10 mouse cellular contexts compared by ENCODE assay signal in genomic region chr7:132724501-132725062, GRCm38 (mm10).
DNase-seq lines count a peak whose midpoint lies in the region; ATAC-seq and TF ChIP-seq lines count a peak whose summit lies in the region.
"Had no signal": no experiment of that assay in that cellular context is flagged by ENCODE, and none has a peak within 500 bp of the region (broad histone marks: within the 10 kb centered on the region; RNA-seq: fewer than 3 reads in every experiment).

No protein-coding gene starts in this region.

- H3K9me3 ChIP-seq in forebrain, postnatal 0 days (ENCODE audit: low read length): no peaks in the 10 kb centered on the region
- no peaks in the 10 kb centered on the region for H3K9me3 ChIP-seq in forebrain, embryonic 15.5 days
- H3K9me3 ChIP-seq in limb, embryonic 15.5 days: no peaks in the 10 kb centered on the region
- no peaks in the 10 kb centered on the region for H3K9me3 ChIP-seq in limb, embryonic 10.5 days (replicated peaks)
- no peaks in the 10 kb centered on the region for H3K9me3 ChIP-seq in liver, embryonic 13.5 days (replicated peaks)
- H3K9me3 ChIP-seq: limb, embryonic 12.5 days; neural tube, embryonic 13.5 days had no signal

- no peaks in the 10 kb centered on the region for H3K36me3 ChIP-seq in forebrain, postnatal 0 days (ENCODE audit: insufficient read depth)
- no peaks in the 10 kb centered on the region for H3K36me3 ChIP-seq in forebrain, embryonic 15.5 days
- H3K36me3 ChIP-seq in limb, embryonic 15.5 days: 0 out of 2 replicates have a peak, but pooled peaks cover 3% of the 10 kb centered on the region
- H3K36me3 ChIP-seq in limb, embryonic 10.5 days: peaks cover 31% of the 10 kb centered on the region
- H3K36me3 ChIP-seq in liver, embryonic 13.5 days: peaks cover 67% of the 10 kb centered on the region
- H3K36me3 ChIP-seq in splenic B cell, adult 2 months (ENCODE audit: control insufficient read depth, insufficient read depth, low read length, poor library complexity, severe bottlenecking): no peaks in the 10 kb centered on the region
- H3K36me3 ChIP-seq: neural tube, embryonic 13.5 days had no signal

- H3K4me1 ChIP-seq in forebrain, postnatal 0 days (ENCODE audit: insufficient read depth): no peaks in the 10 kb centered on the region
- peaks cover 78% of the 10 kb centered on the region for H3K4me1 ChIP-seq in forebrain, embryonic 15.5 days
- H3K4me1 ChIP-seq in limb, embryonic 15.5 days: peaks cover 36% of the 10 kb centered on the region
- 0 out of 2 replicates have a peak, but pooled peaks cover 5% of the 10 kb centered on the region for H3K4me1 ChIP-seq in limb, embryonic 10.5 days
- peaks cover 74% of the 10 kb centered on the region for H3K4me1 ChIP-seq in liver, embryonic 13.5 days (replicated peaks)

- no peak for TF ChIP-seq CTCF in forebrain, postnatal 0 days (IDR thresholded peaks at IDR 0.05; ENCODE audit: low read depth)

- H3K9ac ChIP-seq in forebrain, postnatal 0 days: no peak overlapping the region
- H3K9ac ChIP-seq in forebrain, embryonic 15.5 days (replicated peaks): no peak overlapping the region
- H3K9ac ChIP-seq in limb, embryonic 15.5 days: no peak overlapping the region
- peak overlapping the region; percentile 52 for H3K9ac ChIP-seq in liver, embryonic 13.5 days
- H3K9ac ChIP-seq: limb, embryonic 12.5 days; neural tube, embryonic 13.5 days had no signal

- no peak overlapping the region for H3K4me2 ChIP-seq in forebrain, postnatal 0 days (ENCODE audit: low read depth)
- no peak overlapping the region for H3K4me2 ChIP-seq in forebrain, embryonic 15.5 days (replicated peaks)
- H3K4me2 ChIP-seq in limb, embryonic 15.5 days: no peak overlapping the region
- peak overlapping the region; percentile 55 for H3K4me2 ChIP-seq in liver, embryonic 13.5 days
- H3K4me2 ChIP-seq: limb, embryonic 12.5 days; neural tube, embryonic 13.5 days had no signal

- no peak overlapping the region for H3K4me3 ChIP-seq in forebrain, postnatal 0 days (ENCODE audit: low read depth, low read length)
- H3K4me3 ChIP-seq in forebrain, embryonic 15.5 days: no peak overlapping the region
- no peak overlapping the region for H3K4me3 ChIP-seq in limb, embryonic 15.5 days
- H3K4me3 ChIP-seq in limb, embryonic 10.5 days: no peak overlapping the region
- no peak overlapping the region for H3K4me3 ChIP-seq in liver, embryonic 13.5 days (replicated peaks)
- H3K4me3 ChIP-seq: limb, embryonic 12.5 days; neural tube, embryonic 13.5 days had no signal

- no peak for DNase-seq in forebrain, postnatal 0 days
- DNase-seq in limb, embryonic 10.5 days (ENCODE audit: low spot score): no peak
- DNase-seq in liver, embryonic 13.5 days: no peak
- DNase-seq in splenic B cell, adult 2 months (ENCODE audit: low read depth, low spot score): peak; percentile 35
- no peak for DNase-seq in adrenal gland, postnatal 4 days (ENCODE audit: low spot score in 2 of 2)
- DNase-seq in right cerebral cortex, postnatal 4 days: no peak

- no peak for ATAC-seq in forebrain, postnatal 0 days
- ATAC-seq in forebrain, embryonic 15.5 days (replicated peaks): no peak
- ATAC-seq in limb, embryonic 15.5 days (ENCODE audit: insufficient number of reproducible peaks, low FRiP score, low TSS enrichment, low read depth): no peak
- ATAC-seq in liver, embryonic 13.5 days (ENCODE audit: low read depth): no peak

- H3K27me3 ChIP-seq in forebrain, postnatal 0 days (ENCODE audit: insufficient read depth, low read length): no peaks in the 10 kb centered on the region
- no peaks in the 10 kb centered on the region for H3K27me3 ChIP-seq in forebrain, embryonic 15.5 days
- no peaks in the 10 kb centered on the region for H3K27me3 ChIP-seq in limb, embryonic 15.5 days
- H3K27me3 ChIP-seq in limb, embryonic 10.5 days (ENCODE audit: low read depth, poor library complexity, severe bottlenecking): no peaks in the 10 kb centered on the region
- no peaks in the 10 kb centered on the region for H3K27me3 ChIP-seq in liver, embryonic 13.5 days
- H3K27me3 ChIP-seq in splenic B cell, adult 2 months (ENCODE audit: control insufficient read depth, insufficient read depth, low read length, poor library complexity, severe bottlenecking): no peaks in the 10 kb centered on the region
- H3K27me3 ChIP-seq: limb, embryonic 12.5 days; neural tube, embryonic 13.5 days had no signal

- 0 out of 2 replicates have a peak overlapping the region, but pooled peaks have one; percentile 21 for H3K27ac ChIP-seq in forebrain, postnatal 0 days (ENCODE audit: low read depth, low read length)
- H3K27ac ChIP-seq in forebrain, embryonic 15.5 days (replicated peaks): no peak overlapping the region
- H3K27ac ChIP-seq in limb, embryonic 15.5 days: 0 out of 2 replicates have a peak overlapping the region, but pooled peaks have one; percentile 43
- H3K27ac ChIP-seq in limb, embryonic 10.5 days: no peak overlapping the region; the same call in 1 of the 2 replicates
- H3K27ac ChIP-seq in liver, embryonic 13.5 days: peak overlapping the region; percentile 84
- H3K27ac ChIP-seq: limb, embryonic 12.5 days; neural tube, embryonic 13.5 days had no signal

- 82% methylated on average over 5 of the region's 5 CpGs for WGBS in forebrain, postnatal 0 days
- WGBS in forebrain, embryonic 15.5 days: 85% methylated on average over 5 of the region's 5 CpGs
- 74% methylated on average over 5 of the region's 5 CpGs for WGBS in limb, embryonic 15.5 days
- WGBS in limb, embryonic 10.5 days: 90% methylated on average over 5 of the region's 5 CpGs
- WGBS in liver, embryonic 13.5 days (ENCODE audit: insufficient replicate concordance): 82% methylated on average over 5 of the region's 5 CpGs

Comparison
In these comparisons a context has a peak if more than half of its experiments do, and no peak if none do; other contexts are left out.
1. H3K27ac ChIP-seq: peak in forebrain, postnatal 0 days (single experiment), limb, embryonic 15.5 days (single experiment) and liver, embryonic 13.5 days (single experiment); none in forebrain, embryonic 15.5 days (single experiment) and limb, embryonic 10.5 days (single experiment).